In genomic region chr5:140387816-140388510, GRCm38 (mm10) we compare ENCODE assay signal across 9 mouse cellular contexts. TPM values are rescaled to one million over a fixed set of nuclear protein-coding genes. Genes with fewer than 3 reads are reported as not detected.
DNase-seq lines count a peak whose midpoint lies in the region; ATAC-seq lines count a peak whose summit lies in the region.
"Had no signal": no experiment of that assay in that cellular context is flagged by ENCODE, and none has a peak within 500 bp of the region (broad histone marks: within the 10 kb centered on the region; RNA-seq: fewer than 3 reads in every experiment).

No protein-coding gene starts in this region.

- 71% methylated on average over 12 of the region's 12 CpGs for whole genome bisulfite sequencing in forebrain, embryonic 12.5 days
- 71% methylated on average over 12 of the region's 12 CpGs for WGBS in limb, embryonic 15.5 days
- 78% methylated on average over 12 of the region's 12 CpGs for WGBS in stomach, embryonic 15.5 days

- H3K9ac ChIP-seq in forebrain, embryonic 12.5 days, result peak overlapping the region; percentile 66
- H3K9ac ChIP-seq in limb, embryonic 15.5 days, result peak overlapping the region; percentile 61; the same call in 1 of the 2 replicates
- no peak overlapping the region for H3K9ac ChIP-seq in stomach, embryonic 15.5 days

- peak overlapping the region; percentile 75 for H3K4me2 ChIP-seq in forebrain, embryonic 12.5 days
- H3K4me2 ChIP-seq in limb, embryonic 15.5 days, result peak overlapping the region; percentile 95
- H3K4me2 ChIP-seq in stomach, embryonic 15.5 days, result peak overlapping the region; percentile 88

- H3K4me3 ChIP-seq in megakaryocyte, embryonic 14.5 days (replicated peaks), result peak overlapping the region; percentile 93
- peak overlapping the region; percentile 68 for H3K4me3 ChIP-seq in forebrain, embryonic 12.5 days (replicated peaks)
- H3K4me3 ChIP-seq in limb, embryonic 15.5 days, result peak overlapping the region; percentile 78
- peak overlapping the region; percentile 74 for H3K4me3 ChIP-seq in stomach, embryonic 15.5 days (replicated peaks)

- no peaks in the 10 kb centered on the region for H3K36me3 ChIP-seq in megakaryocyte, embryonic 14.5 days (replicated peaks; ENCODE audit: low read length)
- H3K36me3 ChIP-seq in forebrain, embryonic 12.5 days (replicated peaks), result no peaks in the 10 kb centered on the region
- H3K36me3 ChIP-seq in limb, embryonic 15.5 days, result no peaks in the 10 kb centered on the region
- H3K36me3 ChIP-seq in stomach, embryonic 15.5 days, result no peaks in the 10 kb centered on the region

- H3K9me3 ChIP-seq in megakaryocyte, embryonic 14.5 days, result no peaks in the 10 kb centered on the region
- no peaks in the 10 kb centered on the region for H3K9me3 ChIP-seq in forebrain, embryonic 12.5 days
- H3K9me3 ChIP-seq in limb, embryonic 15.5 days, result no peaks in the 10 kb centered on the region
- H3K9me3 ChIP-seq in stomach, embryonic 15.5 days, result no peaks in the 10 kb centered on the region

- H3K27me3 ChIP-seq in megakaryocyte, embryonic 14.5 days (replicated peaks), result peaks cover 17% of the 10 kb centered on the region
- peaks cover 4% of the 10 kb centered on the region; the same call in 1 of the 2 replicates for H3K27me3 ChIP-seq in forebrain, embryonic 12.5 days
- H3K27me3 ChIP-seq in limb, embryonic 15.5 days, result no peaks in the 10 kb centered on the region
- no peaks in the 10 kb centered on the region for H3K27me3 ChIP-seq in stomach, embryonic 15.5 days (replicated peaks)

- no peak for ATAC-seq in megakaryocyte, adult 5-6 weeks (ENCODE audit: poor library complexity, severe bottlenecking)
- ATAC-seq in forebrain, embryonic 12.5 days (ENCODE audit: low FRiP score), result no peak
- no peak for ATAC-seq in limb, embryonic 15.5 days (ENCODE audit: insufficient number of reproducible peaks, low FRiP score, low TSS enrichment, low read depth)
- no peak for ATAC-seq in stomach, embryonic 15.5 days (ENCODE audit: insufficient read depth, low FRiP score, low read depth)

- H3K27ac ChIP-seq in forebrain, embryonic 12.5 days, result no peak overlapping the region
- no peak overlapping the region for H3K27ac ChIP-seq in limb, embryonic 15.5 days
- H3K27ac ChIP-seq in stomach, embryonic 15.5 days, result no peak overlapping the region

- H3K4me1 ChIP-seq in megakaryocyte, embryonic 14.5 days, result peaks cover 53% of the 10 kb centered on the region
- peaks cover 29% of the 10 kb centered on the region for H3K4me1 ChIP-seq in forebrain, embryonic 12.5 days
- H3K4me1 ChIP-seq in limb, embryonic 15.5 days, result peaks cover 25% of the 10 kb centered on the region
- H3K4me1 ChIP-seq in stomach, embryonic 15.5 days, result peaks cover 11% of the 10 kb centered on the region

- no peak for DNase-seq in embryo, embryonic 9.5 days (ENCODE audit: extremely low spot score)
- DNase-seq in urinary bladder, postnatal 25 days (ENCODE audit: low spot score), result no peak
- no peak for DNase-seq in adrenal gland, postnatal 4 days (ENCODE audit: low spot score in 2 of 2)
- DNase-seq: lung, postnatal 10 days had no signal

RNA-seq across cellular contexts. Expression of gene Snx8, which starts 1.1 kb away (rescaled TPM):
- polyA plus RNA-seq in megakaryocyte, embryonic 14.5 days (2012; ENCODE audit: insufficient read depth, low replicate concordance), result 7.2 and 17.8 TPM in 2 replicates
- 2.8 and 3.5 TPM in 2 replicates for total RNA-seq in megakaryocyte, adult 5-6 weeks (2015)
- total RNA-seq in megakaryocyte, adult 5-6 weeks (2017), result 8.1 and 8.3 TPM in 2 replicates
- 19.2 and 20.7 TPM in 2 replicates for polyA plus RNA-seq in forebrain, embryonic 12.5 days (2016; fragmentation: Nextera tagmentation; extraction: Ambion mirVana)
- 23.8 and 24.8 TPM in 2 replicates for polyA plus RNA-seq in limb, embryonic 15.5 days (2015; fragmentation: Nextera tagmentation; extraction: Ambion mirVana)
- 16.9 and 17.3 TPM in 2 replicates for polyA plus RNA-seq in stomach, embryonic 15.5 days (2015; fragmentation: Nextera tagmentation; extraction: Ambion mirVana)
- total RNA-seq in adrenal gland, postnatal 4 days (2021), result 10 to 100 TPM; 28.0 to 29.5 TPM

RNA-seq across cellular contexts. Expression of gene Eif3b, which starts 31.2 kb away (rescaled TPM):
- 18.7 and 48.8 TPM in 2 replicates for polyA plus RNA-seq in megakaryocyte, embryonic 14.5 days (2012; ENCODE audit: insufficient read depth, low replicate concordance)
- total RNA-seq in megakaryocyte, adult 5-6 weeks (2015), result 82.3 and 108 TPM in 2 replicates
- 43.2 and 74.9 TPM in 2 replicates for total RNA-seq in megakaryocyte, adult 5-6 weeks (2017)
- polyA plus RNA-seq in forebrain, embryonic 12.5 days (2016; fragmentation: Nextera tagmentation; extraction: Ambion mirVana), result 152 and 166 TPM in 2 replicates
- polyA plus RNA-seq in limb, embryonic 15.5 days (2015; fragmentation: Nextera tagmentation; extraction: Ambion mirVana), result 94.2 and 104 TPM in 2 replicates
- polyA plus RNA-seq in stomach, embryonic 15.5 days (2015; fragmentation: Nextera tagmentation; extraction: Ambion mirVana), result 129 and 141 TPM in 2 replicates
- total RNA-seq in adrenal gland, postnatal 4 days (2021), result 100 to 1,000 TPM; 147 to 157 TPM

RNA-seq across cellular contexts. Expression of gene Mrm2, which starts 56.3 kb away (rescaled TPM):
- 6.7 TPM in 1 of 2 replicates, not detected in the other for polyA plus RNA-seq in megakaryocyte, embryonic 14.5 days (2012; ENCODE audit: insufficient read depth, low replicate concordance)
- 1.7 and 5.5 TPM in 2 replicates for total RNA-seq in megakaryocyte, adult 5-6 weeks (2015)
- 2.4 and 4.0 TPM in 2 replicates for total RNA-seq in megakaryocyte, adult 5-6 weeks (2017)
- polyA plus RNA-seq in forebrain, embryonic 12.5 days (2016; fragmentation: Nextera tagmentation; extraction: Ambion mirVana), result 18.5 and 19.6 TPM in 2 replicates
- 19.6 and 20.2 TPM in 2 replicates for polyA plus RNA-seq in limb, embryonic 15.5 days (2015; fragmentation: Nextera tagmentation; extraction: Ambion mirVana)
- 17.1 and 19.3 TPM in 2 replicates for polyA plus RNA-seq in stomach, embryonic 15.5 days (2015; fragmentation: Nextera tagmentation; extraction: Ambion mirVana)
- total RNA-seq in adrenal gland, postnatal 4 days (2021), result 10 to 100 TPM; 13.4 to 15.0 TPM

RNA-seq across cellular contexts. Expression of gene Gm4869, which starts 57.5 kb away (rescaled TPM):
- polyA plus RNA-seq in megakaryocyte, embryonic 14.5 days (2012; ENCODE audit: insufficient read depth, low replicate concordance), result 0.03 TPM in 1 of 2 replicates, not detected in the other
- not detected in 2 replicates for total RNA-seq in megakaryocyte, adult 5-6 weeks (2015)
- not detected in 2 replicates for total RNA-seq in megakaryocyte, adult 5-6 weeks (2017)
- not detected in 2 replicates for polyA plus RNA-seq in forebrain, embryonic 12.5 days (2016; fragmentation: Nextera tagmentation; extraction: Ambion mirVana)
- polyA plus RNA-seq in limb, embryonic 15.5 days (2015; fragmentation: Nextera tagmentation; extraction: Ambion mirVana), result not detected in 2 replicates
- polyA plus RNA-seq in stomach, embryonic 15.5 days (2015; fragmentation: Nextera tagmentation; extraction: Ambion mirVana), result not detected in 2 replicates
- under 1 TPM; 0.08 to 0.23 TPM for total RNA-seq in adrenal gland, postnatal 4 days (2021)
